Mouse (Mus musculus): Measurements from ENCODE around the gene Stat5a.

- TF ChIP-seq CTCF (IDR thresholded peaks at IDR 0.05; ENCODE audit: borderline replicate concordance, control insufficient read depth, extremely low read depth, insufficient read depth, low read length, poor library complexity) = no peak
- TF ChIP-seq POLR2A (IDR thresholded peaks at IDR 0.05; ENCODE audit: control insufficient read depth, extremely low read depth, insufficient read depth, low read length, poor library complexity) = no peak
These were observed 48.0 kb upstream of the Stat5a start for GRCm38 (mm10) chr11:100811132-100811531.
